Mouse (Mus musculus) cortical plate, adult 2 months (tissue): ENCODE data around the gene Tm9sf4.

Source experiments
- CTCF ChIP-seq: fragments of 200-500 bp; IDR thresholded peaks from 2 replicates; pipeline ENCODE4 v1.5.1; 2011; ENCODE audit warnings: mild to moderate bottlenecking, control low read depth, low read length; ENCODE audit not compliant: insufficient read depth; ENCODE audit errors: extremely low read depth
- POLR2A ChIP-seq: fragments of 200-500 bp; IDR thresholded peaks from 2 replicates; pipeline ENCODE4 v1.6.1; 2011; ENCODE audit warnings: mild to moderate bottlenecking, low read length, control low read depth; ENCODE audit not compliant: insufficient read depth; ENCODE audit errors: extremely low read depth

- TF ChIP-seq POLR2A: no peak
- no peak for TF ChIP-seq CTCF
Measured at GRCm38 (mm10) chr2:153227959-153228358, 66.9 kb downstream of the Tm9sf4 start.
